Mouse (Mus musculus): ENCODE results near the gene Rilp.

DNA sequence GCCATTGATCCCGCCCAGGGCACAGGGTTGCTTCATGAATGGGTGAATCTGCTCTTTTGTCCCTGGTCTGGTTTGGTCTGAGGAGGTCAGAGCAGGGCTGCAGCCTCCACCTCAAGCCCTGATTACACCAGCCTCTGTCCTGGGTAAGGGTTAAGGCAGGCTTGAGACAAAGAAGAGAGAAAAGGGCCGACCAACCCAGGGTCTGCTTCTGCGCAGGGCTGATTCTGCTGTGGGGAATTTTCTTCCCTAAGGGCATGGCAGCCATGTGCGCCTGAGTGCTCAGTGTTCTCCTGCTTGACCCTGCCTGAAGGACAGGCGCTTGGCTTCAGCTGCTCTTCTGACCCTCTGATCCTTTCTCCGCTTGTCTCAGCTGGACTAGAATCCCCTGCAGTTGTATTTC is 47.2 kb downstream of the Rilp start:
- TF ChIP-seq POLR2A (IDR thresholded peaks at IDR 0.05; ENCODE audit: extremely low read depth, insufficient read depth, low read length) (no peak), CTCF (IDR thresholded peaks at IDR 0.05; ENCODE audit: low read depth, low read length) (no peak)

All from liver, adult 2 months (tissue).